Mouse (Mus musculus) 3134 (cell line): ENCODE measurements around the gene Tjp2.

ENCODE experiments used
- DNase-seq: peaks from one replicate; pipeline ENCODE4 v3.0.0-alpha.2; 2011; ENCODE audit warnings: low spot score; ENCODE audit not compliant: insufficient read length; ENCODE audit errors: extremely low read depth

Gene Tjp2

DNA sequence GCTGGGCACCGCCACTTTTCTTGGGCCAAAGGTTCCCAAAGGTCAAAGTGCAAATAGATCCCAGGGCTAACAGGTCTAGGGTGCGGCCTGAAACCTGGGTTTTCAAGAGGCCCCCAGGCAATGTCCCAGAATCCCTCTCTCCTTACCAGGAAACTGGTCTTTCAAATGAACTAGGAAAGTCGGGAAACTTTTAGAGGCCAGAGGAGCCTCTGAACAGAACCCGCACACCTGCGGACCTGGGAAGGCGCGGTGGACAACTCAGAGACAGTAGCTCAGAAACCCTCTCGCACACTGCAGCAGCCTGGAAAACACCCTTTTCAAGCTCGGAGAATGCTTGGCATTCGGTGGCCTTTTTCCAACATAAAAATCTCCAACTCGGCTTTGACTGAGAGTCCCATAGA, 979 bp downstream of the Tjp2 start:
- peak; percentile 39 for DNase-seq

DNA sequence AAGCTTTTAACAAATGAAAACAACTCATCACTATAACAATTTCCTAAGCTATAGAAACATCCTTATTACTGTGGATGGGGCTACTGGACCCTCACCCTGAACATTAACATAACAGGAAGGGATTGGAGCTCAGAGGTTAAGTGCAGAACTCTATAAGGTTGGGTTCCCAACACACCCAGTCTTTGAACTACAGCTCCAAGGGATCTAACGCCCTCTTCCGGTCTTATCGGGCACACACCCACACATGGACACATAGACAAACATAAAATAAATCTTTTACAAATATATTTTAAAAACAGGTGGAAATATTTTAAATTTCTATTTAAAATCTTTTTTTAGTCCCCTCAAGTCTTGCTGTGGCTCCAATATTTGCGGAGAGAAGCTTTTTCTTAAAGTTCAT, 3.4 kb downstream of the Tjp2 start:
- DNase-seq: no peak

DNA sequence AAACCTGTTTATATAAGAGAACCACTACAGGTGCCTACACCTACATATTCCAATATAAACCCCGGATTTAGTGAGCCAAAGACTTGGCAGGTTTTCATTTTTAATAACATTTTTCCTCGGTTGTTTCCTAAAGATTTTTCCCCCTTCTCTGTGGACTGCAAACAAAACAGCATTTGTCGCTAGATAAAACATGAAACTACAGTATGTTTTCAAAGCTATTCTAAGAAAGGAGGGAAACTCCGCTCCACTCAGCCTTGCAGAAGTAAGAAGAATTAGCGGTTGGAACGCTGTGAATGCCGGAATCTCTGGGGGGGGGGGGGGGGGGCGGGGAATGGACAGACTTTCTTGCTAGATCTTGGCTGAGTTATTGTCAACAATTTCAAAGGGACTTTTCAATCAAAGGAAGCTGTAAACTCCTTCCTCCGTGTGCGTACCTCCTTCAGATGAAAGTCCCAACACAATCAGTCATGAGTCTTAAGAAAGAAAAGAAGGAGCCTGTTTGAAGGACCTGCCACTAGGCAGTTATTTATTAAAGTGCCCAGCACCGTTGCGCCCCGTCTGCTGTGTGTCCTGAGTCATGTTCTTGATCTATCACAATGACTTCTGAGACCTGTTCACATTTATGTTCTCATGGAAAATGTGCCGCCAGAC, 3.9 kb downstream of the Tjp2 start:
- no peak for DNase-seq

DNA sequence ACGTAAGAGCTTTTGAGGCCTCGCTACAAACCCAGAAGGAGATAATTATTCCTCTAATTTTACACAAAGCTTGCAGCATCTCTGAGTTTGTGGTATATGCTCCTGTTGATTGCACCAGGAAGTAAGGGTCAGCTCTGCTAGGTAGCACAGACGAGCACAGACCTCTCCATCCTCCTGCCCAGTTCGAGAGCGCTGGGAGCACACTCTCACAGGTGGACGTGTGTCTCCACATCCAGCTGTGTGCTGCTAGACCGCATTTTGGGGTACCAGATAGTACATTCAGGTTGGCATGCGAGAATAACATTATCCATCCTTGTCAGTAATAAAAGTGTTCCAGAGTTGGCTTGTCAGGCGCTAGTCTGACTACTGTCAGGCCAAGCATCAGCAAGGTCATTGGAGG, 5.8 kb downstream of the Tjp2 start:
- no peak for DNase-seq

DNA sequence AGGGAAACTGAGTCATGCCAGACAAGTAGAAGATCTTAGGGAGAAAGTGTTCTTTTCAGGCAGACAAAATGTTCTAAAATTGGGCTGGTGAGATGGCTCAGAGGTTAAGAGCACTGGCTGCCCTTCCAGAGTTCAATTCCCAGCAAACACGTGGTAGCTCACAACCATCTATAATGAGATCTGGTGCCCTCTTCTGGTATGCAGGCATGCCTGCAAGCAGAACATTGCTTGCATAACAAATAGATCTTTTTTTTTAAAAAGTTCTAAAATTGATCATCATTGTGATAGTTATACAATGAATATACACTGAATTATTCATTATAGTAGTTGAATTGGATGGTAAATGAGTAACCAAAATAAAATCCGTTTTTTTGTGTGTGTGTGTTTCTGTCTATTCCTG, 6.5 kb downstream of the Tjp2 start:
- DNase-seq: no peak

DNA sequence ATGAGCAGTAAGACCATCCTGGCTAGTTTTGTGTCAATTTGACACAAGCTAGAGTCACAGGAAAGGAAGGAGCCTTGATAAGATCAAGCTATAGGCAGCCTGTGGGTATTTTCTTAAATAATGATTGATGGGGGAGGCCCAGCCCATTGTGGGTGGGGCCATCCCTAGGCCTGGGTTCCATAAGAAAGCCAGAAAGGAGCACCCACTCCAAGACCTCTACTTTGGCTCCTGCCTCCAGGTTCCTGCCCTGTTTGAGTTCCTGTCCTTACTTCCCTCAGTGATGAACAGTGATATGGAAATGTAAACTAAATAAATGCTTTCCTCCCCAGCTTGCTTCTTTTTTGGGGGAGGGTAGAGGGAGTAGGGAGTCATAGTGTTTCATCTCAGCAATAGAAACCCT, 7.0 kb downstream of the Tjp2 start:
- no peak for DNase-seq

DNA sequence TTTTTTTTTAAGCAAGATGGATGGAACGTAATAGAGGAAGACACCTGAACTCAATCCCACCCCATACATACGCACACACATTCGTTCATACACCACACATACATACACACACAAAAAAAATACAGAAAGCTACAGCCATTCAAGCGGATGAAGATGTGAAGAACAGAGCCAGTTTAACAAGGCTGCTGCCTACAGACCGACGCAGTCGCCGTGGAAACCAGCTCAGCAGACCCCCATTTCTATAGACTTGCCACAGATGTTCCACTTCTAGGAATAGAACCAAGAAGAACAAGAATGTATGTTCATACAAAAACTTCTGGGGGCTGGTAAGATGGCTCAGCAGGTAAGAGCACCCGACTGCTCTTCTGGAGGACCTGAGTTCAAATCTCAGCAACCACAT, 8.1 kb downstream of the Tjp2 start:
- no peak for DNase-seq

DNA sequence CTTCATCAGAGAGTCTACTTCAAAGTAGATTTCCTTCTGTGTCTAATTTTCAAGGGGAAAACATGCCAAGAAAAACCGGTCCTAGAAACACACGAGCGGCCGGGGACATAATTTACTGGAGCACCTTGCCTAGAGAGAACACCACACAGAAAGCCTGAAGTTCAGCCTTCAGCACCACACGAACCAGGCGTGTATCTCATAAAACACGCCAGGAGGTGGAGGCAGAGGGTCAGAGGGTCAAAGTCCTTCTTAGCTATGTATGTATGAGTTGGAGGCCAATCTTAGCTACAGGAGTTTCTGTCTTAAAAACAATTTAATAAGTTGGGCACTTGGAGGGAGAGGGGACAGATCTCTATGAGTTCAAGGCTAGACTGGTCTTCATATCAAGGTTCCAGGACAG, 9.9 kb downstream of the Tjp2 start:
- no peak for DNase-seq

DNA sequence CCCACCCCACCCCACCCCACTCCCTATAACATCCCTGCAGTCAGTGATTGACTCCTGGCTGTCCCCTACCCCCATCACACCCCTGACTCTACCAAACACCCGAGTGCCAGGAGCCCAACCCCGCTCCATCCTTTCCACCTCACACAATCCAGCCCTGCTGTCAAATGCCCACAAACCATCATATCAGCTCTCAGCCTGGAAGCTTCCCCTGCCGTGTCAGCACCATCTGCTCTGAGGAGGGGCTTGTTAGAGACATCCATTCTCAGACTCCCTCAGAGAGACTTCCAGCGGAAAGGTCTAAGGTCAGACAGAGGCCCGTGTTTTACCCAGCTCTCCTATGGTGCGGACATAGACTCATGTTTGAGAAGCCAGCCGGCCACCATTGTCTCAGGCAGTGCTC, 11.5 kb downstream of the Tjp2 start:
- no peak for DNase-seq

DNA sequence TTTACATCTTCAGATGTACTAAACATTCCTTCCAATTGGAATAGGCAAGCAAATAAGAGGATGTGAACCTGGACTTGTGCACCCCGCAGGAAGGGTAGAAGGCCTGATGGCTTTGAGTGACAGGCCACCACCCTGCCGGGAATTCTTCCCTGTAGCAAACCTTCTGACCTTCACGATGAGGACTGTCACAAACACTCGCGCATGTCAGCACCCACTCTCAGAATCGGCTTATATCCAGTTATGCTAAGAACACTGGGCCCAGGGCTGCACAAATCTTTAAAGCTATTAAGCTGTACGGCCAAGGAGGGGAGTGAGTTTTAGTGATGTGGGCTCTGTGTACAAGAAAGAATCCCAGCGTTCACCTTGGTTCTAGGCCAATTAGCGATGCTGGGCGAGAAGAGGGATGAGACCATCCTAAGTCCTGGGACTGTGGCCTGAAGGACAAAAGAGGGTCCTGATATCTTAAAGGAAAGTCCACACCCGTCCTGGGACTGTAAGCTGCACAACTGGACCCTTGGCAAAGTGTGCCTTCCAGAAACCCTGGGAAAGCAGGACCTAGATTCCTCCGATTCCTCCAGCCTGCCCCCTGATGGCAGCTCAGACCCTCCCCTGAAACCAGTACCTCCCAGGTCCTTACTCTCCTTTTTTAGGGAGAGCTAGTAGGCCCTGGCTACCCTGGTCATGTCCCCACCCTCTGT, 12.1 kb downstream of the Tjp2 start:
- no peak for DNase-seq

DNA sequence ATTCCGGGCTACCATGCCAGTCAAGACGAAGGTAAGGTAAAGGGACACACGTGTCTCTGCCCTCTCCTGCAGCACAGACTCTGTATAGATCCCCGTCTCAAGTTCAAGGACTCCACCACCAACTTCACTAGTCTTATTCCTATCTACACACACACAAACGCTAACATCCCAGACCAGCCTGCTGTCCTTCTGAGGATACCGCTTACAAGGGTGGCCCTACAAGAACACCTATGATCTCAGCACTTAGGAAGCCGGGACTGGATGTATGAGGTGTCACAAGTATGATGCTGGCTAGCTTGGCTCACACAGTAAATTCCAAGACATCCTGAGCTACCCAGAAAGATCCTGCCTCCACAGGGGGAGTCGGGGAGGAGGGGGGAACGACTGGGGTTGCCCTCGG, 13.7 kb downstream of the Tjp2 start:
- DNase-seq: peak; percentile 16

DNA sequence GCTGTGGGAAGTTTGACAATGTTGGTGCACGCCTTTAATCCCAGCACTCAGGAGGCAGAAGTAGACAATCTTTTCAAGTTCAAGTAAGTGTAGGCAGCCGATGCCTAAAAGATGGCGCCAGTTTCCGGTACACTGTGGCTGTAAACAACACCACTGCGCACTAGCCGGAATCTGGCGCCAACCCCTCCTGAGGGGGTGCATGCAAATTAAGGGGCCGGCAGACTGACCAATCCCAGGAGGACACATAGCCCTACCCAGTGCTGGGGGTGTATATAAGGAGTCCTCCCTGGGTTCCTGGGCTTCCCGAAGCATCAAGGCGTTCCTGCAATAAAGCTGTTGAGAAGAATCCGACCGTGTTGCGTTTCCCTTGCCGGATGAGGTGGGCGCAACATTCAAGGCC, 15.3 kb downstream of the Tjp2 start:
- DNase-seq: no peak

DNA sequence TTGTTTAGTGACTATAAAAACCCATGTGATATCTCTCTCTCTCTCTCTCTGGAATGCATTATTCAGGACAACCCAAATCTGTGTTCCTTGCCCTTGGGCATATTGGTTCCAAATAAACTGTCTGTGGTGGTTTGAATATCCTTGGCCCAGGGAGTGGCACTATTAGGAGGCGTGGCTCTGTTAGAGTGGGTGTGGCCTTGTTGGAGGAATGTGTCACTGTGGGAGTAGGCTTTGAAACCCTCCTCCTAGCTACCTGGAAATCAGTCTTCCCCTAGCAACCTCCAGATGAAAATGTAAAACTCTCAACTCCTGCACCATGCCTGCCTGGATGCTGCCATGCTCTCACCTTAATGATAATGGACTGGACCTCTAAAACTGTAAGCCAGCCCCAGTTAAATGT, 16.9 kb downstream of the Tjp2 start:
- DNase-seq: no peak

DNA sequence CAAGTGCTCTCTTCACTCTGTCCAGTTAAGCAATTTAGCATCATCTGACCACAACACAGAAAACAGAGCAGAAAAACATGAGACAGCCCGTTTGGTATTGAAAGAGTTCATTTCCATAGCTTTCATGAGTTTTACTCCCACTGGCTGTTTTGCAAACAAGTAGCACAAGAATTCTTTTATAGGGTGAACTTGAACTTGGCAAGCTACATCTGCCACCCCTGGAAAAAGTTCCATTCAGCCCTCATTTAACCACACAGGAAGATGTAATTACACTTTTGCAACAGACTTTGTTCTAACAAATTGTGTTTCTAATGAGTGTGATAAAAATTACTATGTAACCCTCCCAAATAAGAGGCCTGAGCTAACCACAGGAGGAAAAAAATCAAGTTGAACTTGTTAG, 19.8 kb downstream of the Tjp2 start:
- no peak for DNase-seq

DNA sequence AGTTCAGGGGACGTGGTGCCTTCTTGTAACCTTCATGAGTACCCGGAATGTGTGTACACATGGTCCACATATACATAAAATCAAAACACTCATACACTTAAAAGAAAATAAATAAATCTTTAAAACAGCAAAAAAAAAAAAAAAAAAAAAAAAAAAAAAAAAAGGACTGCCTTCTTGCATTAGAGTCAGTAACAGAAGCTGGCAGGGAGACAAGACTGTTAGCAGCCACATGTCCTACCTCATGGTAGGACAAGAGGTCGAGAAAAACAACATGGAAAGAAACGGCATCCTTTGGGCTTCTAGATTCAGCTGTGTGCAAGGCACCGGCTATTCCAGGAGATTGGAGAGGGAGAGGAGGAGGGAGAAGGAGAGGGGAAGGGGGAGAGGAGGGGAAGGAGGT, 23.0 kb downstream of the Tjp2 start:
- DNase-seq: no peak

DNA sequence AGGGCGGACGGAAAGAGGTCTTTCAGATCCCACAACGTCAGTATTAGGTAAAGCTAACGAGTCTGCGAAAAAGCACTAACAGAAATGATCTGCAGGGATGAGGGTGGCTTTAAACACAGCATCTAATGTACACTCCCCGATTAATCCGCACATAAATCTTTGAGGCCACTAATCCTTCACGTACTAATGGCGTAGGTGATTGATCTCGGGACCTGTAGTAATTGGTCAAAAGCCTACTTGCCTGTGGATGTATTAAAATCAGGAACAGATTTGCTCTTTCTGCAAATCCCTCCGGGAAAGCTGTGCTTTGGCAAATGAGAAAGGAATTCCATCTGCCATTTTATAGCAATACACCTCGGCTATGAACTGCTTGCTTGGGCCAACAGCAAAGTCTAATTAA, 24.3 kb downstream of the Tjp2 start:
- DNase-seq: no peak

DNA sequence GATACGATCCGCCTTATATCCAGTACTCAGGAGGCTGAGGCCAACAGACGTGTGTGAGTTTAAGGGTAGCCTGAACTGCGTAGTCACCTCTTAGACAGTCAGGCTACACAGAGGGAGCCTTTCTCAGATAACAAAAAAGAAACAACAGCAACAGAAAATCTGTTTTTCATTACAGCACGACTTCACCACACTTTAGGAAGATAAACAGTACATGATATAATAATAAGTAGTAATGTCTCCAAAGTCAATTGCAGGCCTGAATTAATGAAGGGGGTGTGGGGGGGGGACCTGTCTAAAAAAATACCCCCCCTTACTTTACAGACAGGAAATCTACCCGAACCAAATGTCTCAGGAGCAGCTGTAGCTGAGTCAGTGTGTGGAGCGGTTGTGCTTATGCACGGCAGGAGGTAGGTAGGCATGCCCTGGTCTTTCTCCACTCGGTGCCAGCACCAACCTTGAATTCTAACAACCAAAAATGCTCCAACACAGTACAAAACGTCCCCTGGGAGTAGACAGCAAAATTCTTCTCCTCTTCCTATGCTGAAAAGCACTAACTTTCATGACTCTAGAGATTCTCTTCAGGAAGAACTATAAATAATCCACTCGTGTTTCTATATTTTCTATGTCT, 26.0 kb downstream of the Tjp2 start:
- DNase-seq: no peak

DNA sequence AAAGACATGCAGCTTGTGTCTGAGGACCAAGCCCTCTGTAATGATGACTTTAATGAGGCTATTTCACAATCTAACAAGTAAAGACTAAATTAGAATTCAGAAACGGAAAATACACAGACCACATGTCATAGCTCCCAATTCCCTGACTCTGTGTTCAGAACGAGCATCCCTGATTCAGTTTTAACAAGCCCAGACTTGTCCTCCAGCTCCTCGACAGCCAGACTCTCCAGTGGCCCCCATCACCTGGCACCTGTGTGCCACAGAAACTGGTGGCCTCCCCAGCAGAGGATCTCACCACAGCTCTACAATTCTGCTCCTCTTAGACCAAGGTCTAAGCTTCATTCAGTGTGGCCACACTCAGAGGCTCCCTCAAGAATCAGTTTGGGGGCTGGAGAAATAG, 27.5 kb downstream of the Tjp2 start:
- DNase-seq: no peak

DNA sequence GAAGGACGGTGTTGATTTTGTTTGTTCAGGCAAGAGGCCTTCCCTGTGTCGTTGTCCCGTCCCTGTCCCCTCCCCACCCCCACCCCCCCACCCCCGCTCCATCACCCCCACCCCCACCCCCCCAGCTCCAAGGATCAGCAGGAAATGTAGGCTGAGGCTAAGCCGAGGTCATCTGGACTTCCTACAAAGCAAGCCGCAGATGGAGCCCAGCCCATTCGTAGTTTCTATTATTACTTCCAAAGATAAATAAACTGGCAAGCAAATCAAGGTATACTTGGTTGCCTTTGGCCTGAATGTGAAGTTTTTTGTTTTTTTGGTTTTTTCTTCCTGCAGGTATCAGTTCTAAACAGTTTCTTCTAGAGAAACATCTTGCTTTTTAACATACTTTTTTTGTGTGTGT, 29.6 kb downstream of the Tjp2 start:
- DNase-seq: no peak

DNA sequence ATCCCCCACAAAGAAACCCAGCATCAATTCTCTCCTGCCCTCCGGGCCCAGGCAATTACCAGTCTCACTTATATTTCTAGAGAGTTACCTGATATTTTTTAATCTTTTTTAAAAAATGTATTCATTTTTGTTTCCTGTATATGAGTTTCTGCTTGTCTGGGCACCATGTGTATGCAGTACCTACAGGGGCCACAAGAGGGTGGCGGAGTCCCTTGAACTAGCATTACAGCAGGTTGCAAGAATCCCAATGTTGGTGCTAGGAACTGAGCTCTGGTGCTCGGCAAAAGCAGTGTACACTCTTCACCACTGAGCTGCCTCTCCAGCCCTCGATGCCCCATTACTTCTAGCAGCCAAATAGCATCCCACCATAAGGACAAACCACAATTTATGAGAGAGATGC, 30.6 kb downstream of the Tjp2 start:
- no peak for DNase-seq

DNA sequence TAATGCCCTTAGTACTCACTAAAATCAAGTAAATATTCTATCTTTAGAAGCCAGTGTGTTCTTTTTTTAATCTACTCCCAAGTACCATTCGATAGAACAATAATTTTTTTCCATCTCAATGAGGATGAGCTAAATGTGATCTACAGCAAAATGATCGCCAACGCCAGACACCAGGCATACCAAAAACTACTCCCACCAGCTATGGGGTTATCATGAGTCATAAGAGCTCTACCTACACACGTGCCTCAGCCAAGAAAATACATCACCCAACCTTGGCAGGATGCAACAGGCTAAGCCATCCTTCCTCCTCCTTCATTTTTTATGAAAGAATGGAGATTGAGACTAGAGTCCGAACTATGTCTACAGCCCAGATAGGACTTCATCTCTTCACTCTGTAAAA, 31.9 kb downstream of the Tjp2 start:
- DNase-seq: no peak

DNA sequence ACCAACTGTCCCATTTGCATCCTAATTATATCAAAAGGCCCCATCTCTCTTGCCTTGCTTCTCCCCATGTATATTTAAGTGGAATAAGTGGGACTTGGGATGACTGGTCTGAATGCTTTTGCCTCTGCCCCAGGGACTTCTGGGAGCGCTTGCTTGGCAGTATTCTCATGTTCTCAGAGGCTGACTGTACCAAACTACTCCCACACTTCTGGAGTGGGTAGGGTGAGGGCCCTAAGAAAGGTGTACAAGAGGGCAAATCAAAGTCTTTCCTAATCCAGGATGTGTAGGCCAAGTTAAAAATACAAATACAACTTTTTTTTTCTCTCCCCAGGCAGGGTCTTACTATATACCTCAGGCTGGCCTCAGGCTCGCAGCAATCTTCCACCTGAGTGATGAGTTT, 37.0 kb downstream of the Tjp2 start:
- no peak for DNase-seq
